ENCODE assay signal across 8 mouse cellular contexts in the genomic region with DNA sequence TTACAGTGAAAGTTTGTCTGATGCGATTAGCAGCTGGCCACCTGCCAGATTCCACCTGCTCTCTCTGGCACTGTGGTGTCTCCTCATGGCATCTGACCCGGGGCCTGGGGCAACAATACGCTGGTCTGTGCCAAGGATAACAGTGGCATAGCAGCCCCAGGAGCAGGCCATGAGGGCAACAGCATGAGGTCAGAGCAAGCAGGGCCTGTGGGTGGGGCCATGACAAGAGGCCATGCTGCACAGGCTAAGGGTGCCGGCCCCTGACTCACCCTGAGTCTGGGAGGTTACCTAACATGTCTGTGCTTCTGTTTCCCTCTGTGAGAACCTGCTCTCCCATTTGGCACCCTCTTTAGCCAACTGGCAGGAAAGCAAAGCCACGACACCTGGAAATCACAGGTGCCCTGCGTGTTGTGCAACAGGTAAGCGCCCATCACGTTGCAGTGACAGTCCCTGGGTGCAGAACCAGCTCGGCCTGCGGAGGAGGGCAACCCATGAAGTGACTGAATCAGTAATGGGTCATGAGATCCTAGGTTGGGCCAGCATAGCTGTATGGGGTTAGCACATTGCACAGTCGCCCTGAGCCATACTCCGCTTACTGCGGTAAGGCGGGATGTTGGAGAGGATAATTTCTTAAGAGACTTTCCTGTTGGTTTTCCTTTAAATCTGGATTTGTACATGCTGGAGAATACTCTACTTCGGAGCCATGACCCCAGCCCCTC.
DNase-seq lines count a peak whose midpoint lies in the region; ATAC-seq and TF ChIP-seq lines count a peak whose summit lies in the region.

No protein-coding gene starts in this region.

- H3K27ac ChIP-seq in embryonic facial prominence, embryonic 15.5 days (replicated peaks), result no peak overlapping the region
- no peak overlapping the region for H3K27ac ChIP-seq in lung, postnatal 0 days (ENCODE audit: low read length)

- no peak overlapping the region for H3K9ac ChIP-seq in embryonic facial prominence, embryonic 15.5 days
- no peak overlapping the region for H3K9ac ChIP-seq in lung, postnatal 0 days (replicated peaks; ENCODE audit: low read depth)

- no peak for TF ChIP-seq CTCF in lung, postnatal 0 days (IDR thresholded peaks at IDR 0.05)

- no peak overlapping the region for H3K4me3 ChIP-seq in embryonic facial prominence, embryonic 15.5 days (replicated peaks)
- H3K4me3 ChIP-seq in lung, postnatal 0 days (ENCODE audit: low read depth, low read length), result no peak overlapping the region

- no peaks in the 10 kb centered on the region for H3K27me3 ChIP-seq in embryonic facial prominence, embryonic 15.5 days
- H3K27me3 ChIP-seq in lung, postnatal 0 days (replicated peaks; ENCODE audit: insufficient read depth, low read length), result no peaks in the 10 kb centered on the region

- no peaks in the 10 kb centered on the region for H3K9me3 ChIP-seq in embryonic facial prominence, embryonic 15.5 days (replicated peaks)
- H3K9me3 ChIP-seq in lung, postnatal 0 days (ENCODE audit: low read length), result no peaks in the 10 kb centered on the region

- TF ChIP-seq EP300 in lung, postnatal 0 days (IDR thresholded peaks at IDR 0.05), result no peak

- no peaks in the 10 kb centered on the region for H3K36me3 ChIP-seq in embryonic facial prominence, embryonic 15.5 days
- H3K36me3 ChIP-seq in lung, postnatal 0 days (ENCODE audit: insufficient read depth, low read length), result no peaks in the 10 kb centered on the region

- no peak overlapping the region for H3K4me2 ChIP-seq in embryonic facial prominence, embryonic 15.5 days (replicated peaks)
- no peak overlapping the region for H3K4me2 ChIP-seq in lung, postnatal 0 days (replicated peaks; ENCODE audit: low read depth, low read length)

- 81% methylated on average over 15 of the region's 15 CpGs for WGBS in embryonic facial prominence, embryonic 15.5 days
- WGBS in lung, postnatal 0 days, result 65% methylated on average over 15 of the region's 15 CpGs

- DNase-seq in kidney, adult 18-20 months, result peak; percentile 5
- DNase-seq in kidney, adult 9 months, result no peak
- peak; percentile 14 for DNase-seq in adrenal gland, adult 8-10 months
- DNase-seq in lung, postnatal 0 days (ENCODE audit: low spot score), result peak; percentile 36
- no peak for DNase-seq in layer of hippocampus, adult 8-10 months (ENCODE audit: low spot score in 2 of 2)
- DNase-seq in right cerebral cortex, postnatal 4 days, result no peak

- ATAC-seq in embryonic facial prominence, embryonic 15.5 days (ENCODE audit: insufficient number of reproducible peaks, low FRiP score, low TSS enrichment, low read depth), result peak; percentile 67; the same call in 1 of the 2 replicates
- peak; percentile 81 for ATAC-seq in lung, postnatal 0 days
- no peak for ATAC-seq in inflammation-experienced regulatory T-cells, adult 6 months

- H3K4me1 ChIP-seq in embryonic facial prominence, embryonic 15.5 days, result 0 out of 2 replicates have a peak, but pooled peaks cover 4% of the 10 kb centered on the region
- H3K4me1 ChIP-seq in lung, postnatal 0 days (ENCODE audit: insufficient read depth, low read depth, low read length), result no peaks in the 10 kb centered on the region

Comparison
In these comparisons a context has a peak if more than half of its experiments do, and no peak if none do; other contexts are left out.
1. DNase-seq: peak in kidney, adult 18-20 months (single experiment), adrenal gland, adult 8-10 months (single experiment) and lung, postnatal 0 days (single experiment); none in kidney, adult 9 months (single experiment), layer of hippocampus, adult 8-10 months (0 of 2) and right cerebral cortex, postnatal 4 days (single experiment).